29 mouse cellular contexts compared by ENCODE assay signal in genomic region chr6:89671431-89671830, GRCm38 (mm10). TPM values are rescaled to one million over a fixed set of nuclear protein-coding genes. Genes with fewer than 3 reads are reported as not detected.
DNase-seq lines count a peak whose midpoint lies in the region; TF ChIP-seq lines count a peak whose summit lies in the region.
"Had no signal": no experiment of that assay in that cellular context is flagged by ENCODE, and none has a peak within 500 bp of the region (broad histone marks: within the 10 kb centered on the region; RNA-seq: fewer than 3 reads in every experiment).

No protein-coding gene starts in this region.

- TF ChIP-seq CTCF in heart, adult 2 months (IDR thresholded peaks at IDR 0.05), result no peak

- H3K36me3 ChIP-seq in heart, adult 2 months (ENCODE audit: control insufficient read depth, insufficient read depth, low read length), result no peaks in the 10 kb centered on the region
- H3K36me3 ChIP-seq: embryonic facial prominence, embryonic 15.5 days; forebrain, embryonic 10.5 days had no signal

- H3K27ac ChIP-seq in heart, adult 2 months, result no peak overlapping the region
- H3K27ac ChIP-seq: embryonic facial prominence, embryonic 13.5 days; embryonic facial prominence, embryonic 15.5 days; forebrain, embryonic 10.5 days; forebrain, embryonic 12.5 days had no signal

- no peak overlapping the region for H3K4me3 ChIP-seq in heart, adult 2 months
- H3K4me3 ChIP-seq: embryonic facial prominence, embryonic 13.5 days; embryonic facial prominence, embryonic 15.5 days; erythroblast, embryonic 14.5 days; forebrain, embryonic 10.5 days; forebrain, embryonic 12.5 days had no signal

- H3K9ac ChIP-seq in heart, adult 2 months (ENCODE audit: low read depth, low read length), result no peak overlapping the region
- H3K9ac ChIP-seq: embryonic facial prominence, embryonic 13.5 days; embryonic facial prominence, embryonic 15.5 days; forebrain, embryonic 12.5 days had no signal

- TF ChIP-seq EP300 in heart, adult 2 months (IDR thresholded peaks at IDR 0.05; ENCODE audit: insufficient read depth, low read depth, low read length), result no peak

- no peaks in the 10 kb centered on the region for H3K4me1 ChIP-seq in heart, adult 2 months (ENCODE audit: control insufficient read depth, insufficient read depth, low read length)
- H3K4me1 ChIP-seq: embryonic facial prominence, embryonic 13.5 days; embryonic facial prominence, embryonic 15.5 days; forebrain, embryonic 10.5 days; forebrain, embryonic 12.5 days had no signal

- H3K27me3 ChIP-seq in heart, adult 2 months (ENCODE audit: control insufficient read depth, insufficient read depth, low read length), result no peaks in the 10 kb centered on the region
- H3K27me3 ChIP-seq: embryonic facial prominence, embryonic 13.5 days; embryonic facial prominence, embryonic 15.5 days; forebrain, embryonic 12.5 days had no signal

- peak; percentile 67 for DNase-seq in heart, adult 11 months
- no peak for DNase-seq in heart, postnatal 36 days
- peak; percentile 2 for DNase-seq in heart, postnatal 4 days
- DNase-seq in heart, adult 2 months, result no peak
- peak; percentile 16 to 19 for DNase-seq in right cerebral cortex, postnatal 10 days (ENCODE audit: low spot score in 2 of 2)
- no peak for DNase-seq in right cerebral cortex, postnatal 4 days
- peak; percentile 2 for DNase-seq in thymus, postnatal 14 days
- no peak for DNase-seq in thymus, postnatal 10 days (ENCODE audit: low spot score in 2 of 2)
- DNase-seq: adrenal gland, adult 2 months; adrenal gland, postnatal 10 days; adrenal gland, postnatal 25 days; cerebellum, adult 11 months; cerebellum, adult 18-20 months; cerebellum, adult 8-10 months; cerebellum, adult 9-11 months; cerebellum, postnatal 36 days; embryo, embryonic 11 days had no signal

- no peak for TF ChIP-seq POLR2A in heart, adult 2 months (IDR thresholded peaks at IDR 0.05; ENCODE audit: insufficient read depth, low read depth, low read length)

- H3K79me2 ChIP-seq in heart, adult 2 months (replicated peaks; ENCODE audit: control insufficient read depth, insufficient read depth, low read length), result no peaks in the 10 kb centered on the region

- WGBS in heart, adult 2 months, result 85% methylated on average over 6 of the region's 6 CpGs

- intact Hi-C loops in heart, postnatal 36 days (cut with DNase I), result no loop called here
- intact Hi-C loops in heart, adult 2 months (cut with DNase I), result no loop called here

RNA-seq across cellular contexts. Expression of gene Txnrd3, which starts 27.6 kb away (rescaled TPM):
- total RNA-seq in heart, postnatal 36 days (2021), result 10 to 100 TPM; 15.8 to 17.8 TPM
- total RNA-seq in heart, postnatal 4 days (2021), result 10 to 100 TPM; 27.1 to 27.3 TPM
- total RNA-seq in heart, adult 2 months (2021), result 10 to 100 TPM; 13.5 to 15.3 TPM
- 10.5 and 10.7 TPM in 2 replicates for polyA plus RNA-seq in heart, adult 2 months (2012; rRNA removed)
- polyA plus RNA-seq: erythroblast, embryonic 14.5 days had no signal

RNA-seq across cellular contexts. Expression of gene Vmn1r40, which starts 35.9 kb away (rescaled TPM):
- total RNA-seq in heart, postnatal 36 days (2021), result not detected
- total RNA-seq in heart, postnatal 4 days (2021), result not detected
- total RNA-seq in heart, adult 2 months (2021), result not detected
- polyA plus RNA-seq in heart, adult 2 months (2012; rRNA removed), result not detected in 2 replicates
- total RNA-seq: adrenal gland, adult 2 months; adrenal gland, postnatal 10 days; adrenal gland, postnatal 25 days; adrenal gland, postnatal 4 days; common myeloid progenitor, adult 5-6 weeks; ES-E14; MEL had no signal
- polyA plus RNA-seq: adrenal gland, adult 2 months; C2C12; embryonic facial prominence, embryonic 11.5 days; embryonic facial prominence, embryonic 13.5 days; embryonic facial prominence, embryonic 15.5 days; erythroblast, embryonic 14.5 days; forebrain, embryonic 10.5 days; forebrain, embryonic 12.5 days; forebrain, embryonic 14.5 days had no signal

Comparison
In these comparisons a context has a peak if more than half of its experiments do, and no peak if none do; other contexts are left out.
1. DNase-seq: peak in heart, adult 11 months (single experiment), heart, postnatal 4 days (single experiment), right cerebral cortex, postnatal 10 days (2 of 2) and thymus, postnatal 14 days (single experiment); none in heart, postnatal 36 days (0 of 2), heart, adult 2 months (0 of 2), right cerebral cortex, postnatal 4 days (single experiment) and thymus, postnatal 10 days (0 of 2).